Mouse (Mus musculus) WW6 (cell line): Measurements from ENCODE around the gene Dcdc2b.

Source experiments
- DNase-seq: peaks from one replicate; pipeline ENCODE4 v3.0.0-alpha.2; 2013; ENCODE audit warnings: low read depth, low spot score

Dcdc2b gene

DNA sequence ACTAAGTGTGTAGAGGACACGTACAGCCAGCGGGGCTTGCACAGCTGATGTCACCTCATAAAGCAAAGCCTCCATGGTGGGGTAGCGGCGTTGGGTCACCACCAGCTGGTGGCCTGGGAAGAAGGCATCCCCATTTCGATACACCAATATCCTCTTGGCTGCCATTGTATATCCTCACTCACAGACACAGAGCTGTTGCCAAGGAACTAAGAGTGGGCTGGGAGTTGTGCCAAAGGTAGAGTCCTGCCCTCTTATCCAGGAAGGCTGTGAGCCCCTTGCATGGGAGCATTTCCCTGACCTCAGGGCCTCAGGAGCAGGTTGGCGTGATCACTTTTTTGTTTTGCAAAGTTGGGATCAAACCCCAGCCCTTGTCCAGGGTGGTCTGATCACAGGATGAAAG, at the start of gene Dcdc2b:
Gene Dcdc2b, minus strand, starts transcription at position 165 of the 400 bp plus-strand sequence.
- DNase-seq = no peak

DNA sequence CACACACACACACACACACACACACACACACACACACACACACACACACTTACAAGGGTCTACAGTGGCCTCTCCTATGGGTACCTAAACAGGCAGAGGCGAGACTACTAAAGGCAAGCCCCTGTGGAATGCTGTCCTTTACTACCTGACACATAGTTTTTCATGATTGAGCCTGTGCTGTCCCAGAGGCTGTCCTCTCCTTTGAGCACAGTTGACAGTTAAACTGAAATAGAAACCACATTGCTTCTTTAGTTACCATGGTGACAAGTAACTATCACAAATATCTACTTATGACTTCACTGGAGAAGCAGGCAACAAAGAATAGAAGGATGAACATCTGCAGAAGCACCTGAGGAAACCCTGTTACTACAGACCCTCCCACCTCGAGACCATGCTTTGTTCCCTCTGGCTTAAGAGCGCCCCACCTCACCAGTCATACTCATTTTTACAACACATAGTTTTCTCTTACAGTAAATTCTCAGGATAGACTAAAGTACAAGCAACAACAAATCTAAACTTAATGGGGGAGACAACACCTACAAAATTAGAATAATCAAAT, 48.3 kb upstream of the Dcdc2b start:
- DNase-seq = no peak

DNA sequence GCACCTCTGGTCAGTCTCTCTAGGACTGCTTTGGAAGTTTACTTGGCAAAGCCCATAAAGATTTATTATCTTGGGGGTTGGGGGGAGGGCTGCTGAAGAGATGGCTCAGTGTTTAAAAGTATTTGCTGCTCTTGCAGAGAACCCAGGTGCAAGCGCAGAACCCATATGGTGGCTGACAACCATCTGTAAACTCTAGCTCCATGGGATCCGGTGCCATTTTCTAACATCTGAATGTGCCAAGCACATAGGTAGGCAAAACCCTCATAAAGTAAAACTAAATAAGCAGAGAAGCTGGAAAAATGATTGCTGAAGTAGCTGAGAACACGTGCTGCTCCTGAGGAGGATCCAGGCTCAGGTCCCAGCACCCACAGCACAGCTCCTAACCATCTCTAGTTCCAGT, 47.5 kb upstream of the Dcdc2b start:
- DNase-seq = no peak

DNA sequence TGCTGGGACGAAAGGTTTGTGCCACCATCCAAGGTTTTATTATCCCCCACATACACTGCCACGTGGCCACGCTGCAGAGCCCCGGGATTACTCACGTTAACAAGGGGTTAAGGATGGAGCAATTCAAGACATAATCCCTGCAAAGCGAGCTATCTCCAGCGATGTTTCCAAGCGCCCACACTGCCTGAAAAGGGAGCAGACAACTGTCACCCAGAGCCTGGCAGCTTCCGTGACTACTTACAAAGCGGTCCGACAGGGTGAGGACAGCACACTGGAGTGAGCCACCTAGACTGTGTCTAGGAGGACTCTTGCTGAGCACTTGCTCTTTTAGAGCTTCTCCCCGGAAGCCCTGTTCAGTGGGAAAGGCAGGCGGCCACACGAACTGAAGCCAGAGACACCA, 40.7 kb upstream of the Dcdc2b start:
- no peak for DNase-seq

DNA sequence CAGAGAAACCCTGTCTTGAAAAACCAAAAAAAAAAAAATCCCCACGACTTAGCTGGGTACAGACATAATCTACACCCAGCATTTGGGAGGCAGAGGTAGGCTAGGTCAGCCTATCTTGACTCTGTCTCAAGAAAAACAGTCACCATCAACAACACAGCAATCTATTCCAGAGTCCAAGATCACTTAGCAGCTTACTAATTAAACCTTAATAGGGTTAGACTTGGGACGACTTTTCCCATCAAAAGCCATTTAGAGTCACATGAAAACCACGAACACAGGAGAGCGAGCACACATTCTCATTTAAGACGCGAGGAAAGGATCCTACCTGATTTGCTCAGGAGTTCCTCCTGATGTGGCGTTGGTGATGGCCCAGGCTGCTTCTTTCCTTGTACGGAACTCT, 36.3 kb upstream of the Dcdc2b start:
- DNase-seq = no peak

DNA sequence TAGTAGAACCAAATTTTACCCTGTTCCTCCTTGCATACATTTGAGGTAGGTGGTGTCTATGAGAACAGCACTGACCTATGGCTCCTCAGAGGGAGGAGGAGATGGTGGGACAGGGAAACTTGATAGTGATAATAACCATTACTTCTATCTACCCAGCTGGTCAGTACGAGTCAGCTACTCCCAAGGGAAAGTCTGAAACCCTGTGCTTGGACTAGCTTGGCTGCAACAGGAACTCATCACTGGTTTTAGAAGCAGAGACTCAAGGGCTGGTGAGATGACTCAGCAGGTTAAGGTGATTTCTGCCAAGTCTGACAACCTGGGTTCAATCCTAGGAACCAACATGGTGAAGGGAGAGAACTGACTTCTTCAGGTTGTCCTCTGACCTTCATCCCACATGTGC, 34.6 kb upstream of the Dcdc2b start:
- no peak for DNase-seq

GRCm38 (mm10) chr4:129645204-129645603, 31.1 kb upstream of the Dcdc2b start:
- DNase-seq = no peak

DNA sequence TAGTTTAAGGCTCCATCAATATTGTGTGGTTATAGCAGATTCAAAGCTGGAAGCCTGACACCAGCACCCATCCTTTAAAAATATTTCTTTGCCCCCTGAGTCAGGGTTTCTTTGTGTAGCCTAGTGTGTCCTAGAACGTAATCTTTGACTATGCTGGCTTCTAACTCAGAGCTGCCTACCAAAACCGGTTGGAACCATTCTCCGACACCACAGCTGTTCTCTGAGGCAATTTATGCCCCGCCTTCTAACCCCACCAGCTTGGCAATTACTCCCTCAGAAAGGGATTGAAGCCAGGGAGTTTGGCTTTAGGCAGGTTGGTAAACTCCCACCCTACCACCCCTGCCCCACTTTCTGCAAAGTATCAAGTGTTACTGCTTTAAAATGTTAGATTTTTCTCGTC, 27.7 kb upstream of the Dcdc2b start:
- no peak for DNase-seq

- peak; percentile 93 for DNase-seq
Measured at GRCm38 (mm10) chr4:129640638-129641467, 26.8 kb upstream of the Dcdc2b start, which contains the start of gene Txlna. Txlna (minus strand) TSS chr4:129641065.

DNA sequence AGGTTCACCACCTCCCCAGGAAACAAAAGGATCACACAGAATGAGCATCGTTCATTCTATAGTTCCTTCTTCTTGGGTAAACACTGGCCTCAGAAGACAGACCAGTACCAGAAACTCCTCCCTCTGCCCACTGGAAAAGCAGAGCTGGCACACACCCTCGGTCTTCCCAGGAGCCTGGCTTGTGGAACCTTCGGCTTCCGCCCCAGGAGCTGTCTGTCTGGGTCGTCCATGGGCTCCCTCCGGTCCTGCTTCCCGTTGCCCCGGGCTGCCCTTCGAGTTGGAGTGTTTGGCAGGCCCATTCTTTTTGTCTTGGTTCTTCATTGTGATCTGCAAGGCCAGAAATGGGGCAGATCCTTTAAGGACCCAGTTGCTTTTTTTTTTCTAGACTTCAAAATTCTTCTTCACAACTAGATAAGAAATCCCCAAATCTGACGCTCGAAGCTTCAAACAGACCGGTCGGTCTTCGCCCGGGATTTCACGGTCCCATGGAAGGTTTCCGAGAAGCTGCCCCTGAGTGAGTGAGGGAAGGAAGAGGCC, 26.1 kb upstream of the Dcdc2b start:
- DNase-seq = no peak

DNA sequence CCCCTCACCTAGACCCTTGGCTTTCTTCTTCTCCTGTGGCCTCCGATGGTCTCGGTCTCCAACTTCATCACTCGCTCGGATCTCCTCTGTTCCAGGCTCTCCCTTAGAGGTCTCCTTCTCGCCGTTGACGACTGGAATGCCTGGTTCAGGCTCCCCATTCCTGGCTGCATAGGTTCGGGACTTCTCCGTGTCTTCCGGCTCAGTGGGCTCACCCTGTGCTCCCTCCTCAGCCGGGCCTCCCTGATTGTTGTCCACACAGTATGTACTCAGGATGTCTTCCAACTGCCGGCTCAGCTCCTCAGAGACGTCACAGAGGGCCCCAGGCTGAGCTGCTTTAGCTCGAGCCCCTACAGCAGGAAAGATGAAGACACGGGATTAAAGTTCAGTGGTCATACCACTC, 25.2 kb upstream of the Dcdc2b start:
- no peak for DNase-seq

- no peak for DNase-seq
Measured at GRCm38 (mm10) chr4:129633852-129634251, 19.8 kb upstream of the Dcdc2b start.

GRCm38 (mm10) chr4:129631867-129632266, 17.8 kb upstream of the Dcdc2b start:
- no peak for DNase-seq

DNA sequence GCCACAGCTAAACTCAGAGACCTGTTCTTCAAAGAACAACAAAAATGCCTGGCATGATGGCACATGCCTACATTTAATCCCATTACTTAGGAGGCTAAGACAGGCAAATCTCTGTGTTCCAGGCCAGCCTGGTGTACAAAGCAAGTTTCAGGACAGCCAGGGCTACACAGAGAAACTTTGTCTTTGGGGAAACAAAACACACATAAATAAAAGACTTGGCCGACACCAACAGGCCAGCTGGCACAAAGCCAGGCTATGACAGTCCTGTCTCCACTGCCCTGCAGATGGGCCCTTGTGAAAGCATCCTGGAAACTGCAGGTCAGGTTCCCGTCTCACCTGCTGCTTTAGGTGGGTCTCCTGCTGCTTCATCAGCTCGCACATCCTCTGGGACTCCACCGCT, 16.9 kb upstream of the Dcdc2b start:
- DNase-seq = no peak

GRCm38 (mm10) chr4:129626035-129626434, 12.0 kb upstream of the Dcdc2b start:
- DNase-seq = no peak

DNA sequence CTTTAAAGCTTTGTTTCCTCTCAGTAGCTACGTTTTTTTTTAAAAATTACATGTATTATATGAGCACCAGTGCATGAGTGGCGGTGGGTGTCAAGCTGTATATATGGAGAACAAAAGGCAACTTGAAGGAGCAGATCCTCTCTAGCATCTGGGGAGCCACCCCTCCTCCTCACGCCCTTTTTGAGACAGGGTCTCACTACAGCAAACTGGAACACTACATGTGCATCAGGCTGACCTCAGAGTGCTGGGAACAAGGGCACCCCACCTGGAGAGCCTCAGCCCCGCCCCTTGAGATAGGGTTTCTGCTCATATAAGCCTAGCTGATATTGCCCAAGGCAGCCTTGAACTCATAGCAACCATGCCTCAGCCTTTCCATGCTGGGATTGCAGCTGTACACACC, 11.4 kb upstream of the Dcdc2b start:
- no peak for DNase-seq

DNA sequence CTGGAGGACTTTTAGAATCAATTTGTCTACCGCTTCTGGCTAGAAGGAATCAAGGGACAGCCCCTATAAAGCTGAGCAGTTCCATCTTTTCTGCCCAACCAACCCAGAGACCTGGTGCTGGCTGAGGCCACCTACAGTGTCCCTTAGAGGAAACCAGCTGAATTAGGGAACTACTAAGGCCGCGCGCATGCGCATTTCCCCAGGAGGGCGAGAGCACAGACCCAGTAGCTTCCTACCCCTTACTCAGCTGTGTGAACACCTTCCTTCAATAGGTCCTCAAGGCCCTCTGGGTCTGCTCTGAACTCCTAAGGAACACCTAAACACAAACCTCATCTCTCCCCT, 10.9 kb upstream of the Dcdc2b start:
- no peak for DNase-seq

DNA sequence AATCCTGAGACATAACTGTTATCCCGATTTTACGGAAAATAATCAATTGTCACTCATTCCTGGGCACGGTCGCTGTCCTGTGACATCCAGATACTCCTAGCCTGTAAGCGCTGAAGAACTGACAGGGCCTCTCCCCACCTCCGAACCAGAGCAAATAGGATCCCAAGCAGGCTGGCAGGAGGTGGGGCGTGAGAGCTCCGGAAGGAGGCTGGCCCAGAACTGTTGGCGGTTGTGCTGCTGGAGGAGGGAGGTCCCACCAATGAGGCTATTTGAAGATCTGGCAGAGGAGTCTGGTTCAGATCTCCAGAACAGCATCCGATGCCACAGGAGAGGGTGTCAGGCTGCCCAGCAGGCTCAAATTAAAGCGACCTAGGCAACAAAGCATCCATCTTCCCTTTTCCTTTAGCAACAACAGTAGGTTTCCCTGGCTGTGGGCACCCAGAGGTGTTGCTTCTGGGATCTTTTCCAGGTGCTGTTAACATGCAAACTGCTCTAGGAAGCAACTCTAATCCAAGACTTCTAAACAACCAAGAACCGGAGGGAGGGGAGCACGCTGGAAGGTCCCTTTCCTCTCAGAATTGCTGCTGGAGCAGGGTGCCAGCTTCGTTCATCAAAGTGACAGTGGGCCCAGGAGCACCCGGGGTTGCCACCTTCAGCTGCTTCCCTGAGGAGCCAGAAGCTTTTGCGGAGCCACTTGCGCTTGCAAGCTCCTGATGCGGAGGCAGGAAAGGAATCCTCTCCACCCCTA, 10.4 kb upstream of the Dcdc2b start:
- DNase-seq = peak; percentile 65

DNA sequence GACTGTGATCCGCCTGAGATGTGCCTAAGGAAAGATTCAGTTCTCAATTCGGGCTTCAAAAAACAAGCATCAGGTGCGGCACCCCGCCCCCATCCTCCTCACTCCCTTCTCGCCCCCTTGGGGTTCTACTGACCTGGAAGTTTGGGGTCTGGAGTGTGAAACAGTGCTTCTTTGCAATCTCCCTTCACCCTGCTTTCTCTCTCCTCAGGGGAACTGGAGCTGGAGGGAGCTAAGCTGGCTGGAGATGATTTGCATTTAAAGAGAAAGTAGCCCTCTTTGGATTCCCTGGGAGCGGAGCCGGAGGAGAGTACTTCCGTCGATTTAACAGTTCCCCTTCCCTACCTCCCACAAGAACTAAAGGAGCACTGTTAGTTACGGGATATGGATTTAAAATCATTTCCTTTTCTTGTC, 9.6 kb upstream of the Dcdc2b start, which contains the start of gene Ccdc28b:
Gene Ccdc28b, minus strand, starts transcription at position 267 of the 411 bp plus-strand sequence.
- DNase-seq = no peak

- DNase-seq = no peak
Measured at GRCm38 (mm10) chr4:129622803-129623535, 8.9 kb upstream of the Dcdc2b start.

DNA sequence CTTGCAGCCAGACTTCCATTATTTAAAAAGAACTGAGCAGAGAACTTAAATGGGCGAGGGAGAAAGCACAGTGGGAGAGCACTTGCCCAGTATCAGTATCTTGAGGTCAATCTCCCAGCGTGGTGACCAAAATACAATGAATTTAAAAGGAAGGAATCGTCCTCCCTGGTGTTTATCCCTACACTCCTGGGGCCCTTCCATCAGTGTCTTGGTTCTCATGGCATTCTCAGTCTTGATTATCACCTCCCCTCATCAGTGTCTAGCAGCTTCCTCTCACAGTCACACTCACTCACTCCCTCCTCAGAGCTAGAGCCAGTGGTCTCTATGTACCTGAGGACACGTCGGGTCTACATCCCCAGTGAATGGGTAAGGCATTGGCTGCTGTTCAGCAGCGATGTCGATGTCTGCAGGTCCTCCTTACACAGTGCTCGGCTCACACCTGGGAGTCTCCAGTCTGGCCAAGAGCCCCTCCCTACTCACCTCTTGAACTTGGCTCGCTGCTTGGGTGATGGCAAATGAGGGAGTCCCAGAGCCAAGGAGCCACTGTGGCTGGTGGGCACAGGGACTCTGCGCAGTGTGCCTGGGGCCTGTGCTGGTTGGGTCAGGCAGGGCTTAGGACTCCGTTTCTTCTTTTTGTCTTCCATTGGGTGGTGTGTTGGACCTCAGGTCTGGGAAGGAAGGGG, 8.2 kb upstream of the Dcdc2b start:
- no peak for DNase-seq
